Mouse (Mus musculus): ENCODE measurements around the gene Acot5.

The Acot5 gene

DNA sequence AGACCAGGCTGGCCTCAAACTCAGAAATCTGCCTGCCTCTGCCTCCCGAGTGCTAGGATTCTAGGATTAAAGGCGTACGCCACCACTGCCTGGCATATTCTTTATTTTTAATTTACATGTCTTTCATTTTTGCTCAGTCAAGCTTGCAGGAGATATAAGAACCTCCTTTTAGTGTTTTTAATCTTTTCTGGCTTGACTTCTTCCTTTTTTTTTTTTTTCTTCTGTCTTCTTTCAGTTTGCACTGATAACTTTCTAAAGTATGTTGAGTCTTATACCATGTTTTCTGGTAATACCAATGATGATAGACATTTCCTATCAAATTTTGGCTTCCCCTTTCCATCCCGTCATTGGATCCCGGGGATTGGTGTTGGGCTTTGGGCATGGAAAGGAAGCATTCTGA, 50.5 kb downstream of the Acot5 start:
- no peak for DNase-seq (ENCODE audit: low read depth, low spot score)

Measured in mesoderm, embryonic 11.5 days (tissue).